Mouse (Mus musculus): ENCODE results near the gene Adipoq. TPM values are rescaled to one million over a fixed set of nuclear protein-coding genes. Genes with fewer than 3 reads are reported as not detected.
A peak's percentile ranks its signal among the peaks of the same experiment; 100 is the strongest.

Gene Adipoq
- polyA plus RNA-seq, 1 experiment = 68.9 TPM

GRCm38 (mm10) chr16:23115486-23115885, 30.9 kb upstream of the Adipoq start:
- H3K27ac ChIP-seq (ENCODE audit: insufficient read depth, low read depth, low read length) = no peak overlapping the region
- H3K27me3 ChIP-seq (replicated peaks; ENCODE audit: control insufficient read depth, insufficient read depth, low read length) = no peaks in the 10 kb centered on the region
- peaks cover 21% of the 10 kb centered on the region for H3K36me3 ChIP-seq (ENCODE audit: control insufficient read depth, insufficient read depth, low read length)
- peaks cover 5% of the 10 kb centered on the region; the same call in 1 of the 2 replicates for H3K4me1 ChIP-seq (ENCODE audit: control insufficient read depth, insufficient read depth, low read length)
- H3K4me3 ChIP-seq (ENCODE audit: insufficient read depth, low read depth, low read length) = no peak overlapping the region
- WGBS = 73% methylated on average over 3 of the region's 3 CpGs
- no peak for DNase-seq
- TF ChIP-seq POLR2A (IDR thresholded peaks at IDR 0.05; ENCODE audit: low read depth, low read length) = no peak
- no peak for TF ChIP-seq CTCF (conservative IDR thresholded peaks at IDR 0.05; ENCODE audit: insufficient read depth, insufficient read length, low read depth, low read length)

- H3K27me3 ChIP-seq (replicated peaks; ENCODE audit: control insufficient read depth, insufficient read depth, low read length) = no peaks in the 10 kb centered on the region
- H3K4me3 ChIP-seq (ENCODE audit: insufficient read depth, low read depth, low read length) = no peak overlapping the region
- DNase-seq = no peak
- 66% methylated on average over 4 of the region's 4 CpGs for WGBS
- H3K36me3 ChIP-seq (ENCODE audit: control insufficient read depth, insufficient read depth, low read length) = peaks cover 11% of the 10 kb centered on the region
- TF ChIP-seq CTCF (conservative IDR thresholded peaks at IDR 0.05; ENCODE audit: insufficient read depth, insufficient read length, low read depth, low read length) = no peak
- TF ChIP-seq POLR2A (IDR thresholded peaks at IDR 0.05; ENCODE audit: low read depth, low read length) = no peak
- no peak overlapping the region for H3K27ac ChIP-seq (ENCODE audit: insufficient read depth, low read depth, low read length)
- H3K4me1 ChIP-seq (ENCODE audit: control insufficient read depth, insufficient read depth, low read length) = no peaks in the 10 kb centered on the region
Observed at GRCm38 (mm10) chr16:23117173-23117572, 29.2 kb upstream of the Adipoq start.

DNA sequence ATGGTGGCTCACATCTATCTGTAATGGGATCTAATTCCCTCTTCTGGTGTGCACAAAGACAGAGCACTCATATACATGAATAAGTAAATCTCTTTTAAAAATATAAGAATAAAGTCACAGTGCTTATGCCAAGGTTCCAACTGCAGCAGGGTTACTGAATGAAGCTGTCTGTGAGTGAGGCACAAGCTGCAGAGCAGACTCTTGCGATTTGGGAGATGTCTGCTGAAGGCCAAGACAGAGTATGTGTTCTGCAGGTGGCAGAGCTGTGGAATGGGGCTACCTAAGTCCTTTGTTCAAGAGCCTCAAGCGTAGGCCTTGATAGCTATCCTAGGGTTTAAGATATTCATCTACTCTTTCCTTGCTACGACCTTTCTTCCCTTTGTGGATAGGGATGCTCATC, 23.9 kb upstream of the Adipoq start:
- no peaks in the 10 kb centered on the region for H3K4me1 ChIP-seq (ENCODE audit: control insufficient read depth, insufficient read depth, low read length)
- WGBS = 91% methylated on average over 3 of the region's 3 CpGs
- DNase-seq = no peak
- H3K4me3 ChIP-seq (ENCODE audit: insufficient read depth, low read depth, low read length) = no peak overlapping the region
- no peaks in the 10 kb centered on the region for H3K27me3 ChIP-seq (replicated peaks; ENCODE audit: control insufficient read depth, insufficient read depth, low read length)
- H3K36me3 ChIP-seq (ENCODE audit: control insufficient read depth, insufficient read depth, low read length) = no peaks in the 10 kb centered on the region
- TF ChIP-seq POLR2A (IDR thresholded peaks at IDR 0.05; ENCODE audit: low read depth, low read length) (no peak), CTCF (conservative IDR thresholded peaks at IDR 0.05; ENCODE audit: insufficient read depth, insufficient read length, low read depth, low read length) (no peak)
- no peak overlapping the region for H3K27ac ChIP-seq (ENCODE audit: insufficient read depth, low read depth, low read length)

- no peak for TF ChIP-seq POLR2A (IDR thresholded peaks at IDR 0.05; ENCODE audit: low read depth, low read length)
- no peak for TF ChIP-seq CTCF (conservative IDR thresholded peaks at IDR 0.05; ENCODE audit: insufficient read depth, insufficient read length, low read depth, low read length)
- Histone ChIP-seq H3K4me1 (ENCODE audit: control insufficient read depth, insufficient read depth, low read length) (no peaks in the 10 kb centered on the region), H3K27me3 (replicated peaks; ENCODE audit: control insufficient read depth, insufficient read depth, low read length) (no peaks in the 10 kb centered on the region), H3K4me3 (ENCODE audit: insufficient read depth, low read depth, low read length) (no peak overlapping the region), H3K36me3 (ENCODE audit: control insufficient read depth, insufficient read depth, low read length) (no peaks in the 10 kb centered on the region), H3K27ac (ENCODE audit: insufficient read depth, low read depth, low read length) (no peak overlapping the region)
- no peak for DNase-seq
- 97% methylated on average over 4 of the region's 4 CpGs for WGBS
Observed at GRCm38 (mm10) chr16:23123104-23123503, 23.2 kb upstream of the Adipoq start.

- Histone ChIP-seq H3K4me3 (ENCODE audit: insufficient read depth, low read depth, low read length) (no peak overlapping the region), H3K4me1 (ENCODE audit: control insufficient read depth, insufficient read depth, low read length) (peaks cover 4% of the 10 kb centered on the region; the same call in 1 of the 2 replicates), H3K36me3 (ENCODE audit: control insufficient read depth, insufficient read depth, low read length) (no peaks in the 10 kb centered on the region), H3K27me3 (replicated peaks; ENCODE audit: control insufficient read depth, insufficient read depth, low read length) (no peaks in the 10 kb centered on the region), H3K27ac (ENCODE audit: insufficient read depth, low read depth, low read length) (no peak overlapping the region)
- 92% methylated on average over 4 of the region's 4 CpGs for WGBS
- TF ChIP-seq CTCF (conservative IDR thresholded peaks at IDR 0.05; ENCODE audit: insufficient read depth, insufficient read length, low read depth, low read length) (no peak), POLR2A (IDR thresholded peaks at IDR 0.05; ENCODE audit: low read depth, low read length) (no peak)
- no peak for DNase-seq
Observed at GRCm38 (mm10) chr16:23124398-23124797, 21.9 kb upstream of the Adipoq start.

DNA sequence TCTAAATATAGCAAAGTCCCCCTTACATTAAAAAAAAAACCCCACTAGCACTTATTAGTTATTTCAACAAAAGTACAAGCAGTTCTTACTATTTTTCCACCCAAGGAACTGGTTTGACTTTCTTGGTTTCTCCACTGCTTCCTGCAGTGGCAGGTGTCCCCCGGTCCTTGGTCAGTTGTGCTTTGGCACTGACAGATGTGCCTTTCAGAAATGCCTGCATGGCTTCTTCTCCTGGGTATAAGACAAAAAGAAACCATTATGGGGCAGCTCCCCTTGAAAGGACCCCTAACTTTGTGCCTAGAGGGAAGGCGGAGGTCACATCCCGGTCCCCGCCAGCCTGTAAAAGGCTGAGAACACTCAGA, 19.0 kb upstream of the Adipoq start:
- no peak overlapping the region for H3K27ac ChIP-seq (ENCODE audit: insufficient read depth, low read depth, low read length)
- no peak for TF ChIP-seq CTCF (conservative IDR thresholded peaks at IDR 0.05; ENCODE audit: insufficient read depth, insufficient read length, low read depth, low read length)
- TF ChIP-seq POLR2A (IDR thresholded peaks at IDR 0.05; ENCODE audit: low read depth, low read length) = no peak

DNA sequence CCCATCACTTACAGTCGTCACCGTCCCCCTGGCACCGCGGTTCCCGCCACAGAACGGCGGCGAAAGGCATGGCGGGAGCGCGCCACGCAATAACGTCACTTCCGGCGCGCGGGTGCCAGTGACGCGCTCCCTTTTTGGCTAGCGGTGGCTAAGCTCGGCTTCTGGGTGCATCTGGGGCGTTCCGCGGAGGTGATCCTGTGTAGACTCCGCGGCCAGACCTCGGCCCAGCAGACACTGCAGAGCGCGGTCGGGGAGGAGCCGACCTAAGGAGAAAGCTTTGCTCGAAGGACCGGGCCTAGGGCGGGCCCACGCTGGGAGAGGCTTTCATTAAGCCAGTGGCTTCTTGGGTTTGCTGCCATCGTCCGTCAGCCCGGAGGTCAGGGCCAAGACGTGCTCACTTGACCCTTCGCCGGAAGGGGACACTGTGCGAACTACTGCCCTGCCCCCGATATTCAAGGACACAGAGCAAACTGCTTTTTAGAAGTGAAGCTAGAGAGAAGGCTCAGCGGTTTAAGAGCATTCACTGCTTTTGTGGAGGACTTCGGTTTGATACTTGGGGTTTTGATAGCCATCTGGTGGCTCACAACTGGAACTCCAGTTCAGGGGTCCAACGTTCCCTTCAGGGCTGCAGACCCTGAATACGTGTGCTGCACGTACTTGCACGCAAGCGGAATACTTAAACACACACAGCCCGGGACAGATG, 18.5 kb upstream of the Adipoq start, which contains the start of gene Rfc4:
Rfc4 (minus strand) TSS at position 65 of the 703 bp plus-strand sequence.
- Histone ChIP-seq H3K36me3 (ENCODE audit: control insufficient read depth, insufficient read depth, low read length) (no peaks in the 10 kb centered on the region), H3K4me1 (ENCODE audit: control insufficient read depth, insufficient read depth, low read length) (peaks cover 4% of the 10 kb centered on the region; the same call in 1 of the 2 replicates), H3K4me3 (ENCODE audit: insufficient read depth, low read depth, low read length) (peak within 1 kb of the TSS; percentile 88), H3K27ac (ENCODE audit: insufficient read depth, low read depth, low read length) (peak within 1 kb of the TSS; percentile 98), H3K27me3 (replicated peaks; ENCODE audit: control insufficient read depth, insufficient read depth, low read length) (no peaks in the 10 kb centered on the region)
- TF ChIP-seq POLR2A (IDR thresholded peaks at IDR 0.05; ENCODE audit: low read depth, low read length) = peak; percentile 71
- TF ChIP-seq CTCF (conservative IDR thresholded peaks at IDR 0.05; ENCODE audit: insufficient read depth, insufficient read length, low read depth, low read length) = peak; percentile 32
- DNase-seq = peak; percentile 94
- under 1% methylated on average over 51 of the region's 51 CpGs for WGBS

More for the DNA sequence above, 19.0 kb upstream of the Adipoq start:
- WGBS = under 1% methylated on average over 4 of the region's 4 CpGs
- Histone ChIP-seq H3K36me3 (ENCODE audit: control insufficient read depth, insufficient read depth, low read length) (no peaks in the 10 kb centered on the region), H3K4me3 (ENCODE audit: insufficient read depth, low read depth, low read length) (peak overlapping the region; percentile 88), H3K27me3 (replicated peaks; ENCODE audit: control insufficient read depth, insufficient read depth, low read length) (no peaks in the 10 kb centered on the region), H3K4me1 (ENCODE audit: control insufficient read depth, insufficient read depth, low read length) (peaks cover 4% of the 10 kb centered on the region; the same call in 1 of the 2 replicates)
- DNase-seq = no peak

Measured in kidney, adult 2 months (tissue).